Mouse (Mus musculus) lung, adult 2 months (tissue): Measurements from ENCODE around the gene Nmral1.

Source experiments
- CTCF ChIP-seq: fragments of 200-500 bp; IDR thresholded peaks from 2 replicates; pipeline ENCODE4 v1.5.1; 2011; ENCODE audit warnings: mild to moderate bottlenecking, low read length, control low read depth; ENCODE audit not compliant: insufficient read depth
- POLR2A ChIP-seq: fragments of 200-500 bp; IDR thresholded peaks from 2 replicates; pipeline ENCODE4 v1.6.1; 2011; ENCODE audit warnings: low read depth, mild to moderate bottlenecking, control low read depth, low read length, borderline replicate concordance; ENCODE audit errors: extremely low read depth

DNA sequence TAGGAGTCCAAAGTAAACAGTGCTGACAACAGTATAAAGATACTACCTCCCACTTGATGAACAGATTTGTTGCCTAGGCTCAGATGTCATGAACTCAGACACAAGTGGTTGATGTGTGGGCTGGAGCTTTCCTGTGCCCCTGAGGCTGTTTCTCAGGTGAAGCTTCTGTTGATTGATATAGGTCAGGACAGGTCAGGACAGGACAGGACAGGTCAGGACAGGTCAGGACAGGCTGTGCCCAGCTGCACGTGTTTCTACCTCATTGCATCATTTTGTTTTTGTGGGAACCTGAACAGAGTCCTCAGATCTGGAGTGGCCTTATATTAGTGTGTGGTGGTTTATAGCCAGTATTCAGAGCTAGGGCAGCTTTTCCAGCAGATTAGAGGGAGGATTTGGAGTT, 16.5 kb downstream of the Nmral1 start:
- no peak for TF ChIP-seq POLR2A
- no peak for TF ChIP-seq CTCF
